Mouse (Mus musculus): ENCODE results near the gene Notch3.

DNA sequence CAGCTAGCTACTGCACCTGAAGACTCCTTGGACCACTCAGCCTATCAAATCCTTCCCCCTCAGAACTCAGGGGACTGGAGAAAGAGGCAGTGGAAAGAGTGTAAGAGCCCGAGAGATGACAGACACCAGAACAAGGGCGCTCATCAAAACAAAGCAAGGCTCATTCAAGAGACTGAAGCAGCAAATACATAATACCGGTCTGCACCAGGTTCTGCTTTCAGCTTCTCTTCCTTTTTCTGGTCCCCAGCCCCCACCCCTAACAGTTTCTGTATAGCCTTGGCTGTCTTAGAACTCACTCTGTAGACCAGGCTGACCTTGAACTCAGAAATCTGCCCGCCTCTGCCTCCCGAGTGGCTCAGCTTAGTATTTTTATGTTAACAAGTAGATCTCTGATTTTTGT lies 26.4 kb upstream of the Notch3 start:
- TF ChIP-seq CTCF (IDR thresholded peaks at IDR 0.05; ENCODE audit: extremely low read depth, insufficient read length, insufficient replicate concordance, low read depth, low read length): no peak
- TF ChIP-seq POLR2A (IDR thresholded peaks at IDR 0.05; ENCODE audit: low read depth, low read length): no peak

Data from small intestine, adult 2 months (tissue).